ENCODE assay signal across 19 mouse cellular contexts in genomic region chr10:8856942-8857341, GRCm38 (mm10). TPM values are rescaled to one million over a fixed set of nuclear protein-coding genes. Genes with fewer than 3 reads are reported as not detected.
DNase-seq lines count a peak whose midpoint lies in the region; ATAC-seq and TF ChIP-seq lines count a peak whose summit lies in the region.
"Had no signal": no experiment of that assay in that cellular context is flagged by ENCODE, and none has a peak within 500 bp of the region (broad histone marks: within the 10 kb centered on the region; RNA-seq: fewer than 3 reads in every experiment).

No protein-coding gene starts in this region.

- H3K9ac ChIP-seq in liver, postnatal 0 days (replicated peaks), result no peak overlapping the region
- H3K9ac ChIP-seq: embryonic facial prominence, embryonic 12.5 days; forebrain, embryonic 13.5 days; forebrain, embryonic 15.5 days; forebrain, postnatal 0 days had no signal

- TF ChIP-seq EP300 in liver, postnatal 0 days (IDR thresholded peaks at IDR 0.05; ENCODE audit: low read depth), result no peak

- H3K4me3 ChIP-seq in layer of hippocampus, adult 2 months, result no peak overlapping the region
- no peak overlapping the region for H3K4me3 ChIP-seq in liver, postnatal 0 days (ENCODE audit: low read depth, low read length)
- H3K4me3 ChIP-seq: embryonic facial prominence, embryonic 10.5 days; embryonic facial prominence, embryonic 12.5 days; forebrain, embryonic 13.5 days; forebrain, embryonic 15.5 days had no signal

- in situ Hi-C loops in Patski (cut with MboI; ENCODE audit: low pct_unique_long_range_greater_than_20kb), result no loop called here

- peak overlapping the region; percentile 28; the same call in 1 of the 2 replicates for H3K27ac ChIP-seq in layer of hippocampus, adult 2 months
- H3K27ac ChIP-seq in liver, postnatal 0 days (ENCODE audit: low read depth), result no peak overlapping the region
- H3K27ac ChIP-seq: embryonic facial prominence, embryonic 10.5 days; embryonic facial prominence, embryonic 12.5 days; forebrain, embryonic 13.5 days; forebrain, embryonic 15.5 days had no signal

- H3K9me3 ChIP-seq in liver, postnatal 0 days (ENCODE audit: low read length), result no peaks in the 10 kb centered on the region
- H3K9me3 ChIP-seq: embryonic facial prominence, embryonic 10.5 days; embryonic facial prominence, embryonic 12.5 days; forebrain, embryonic 13.5 days; forebrain, embryonic 15.5 days had no signal

- 76% methylated on average over 2 of the region's 2 CpGs for WGBS in liver, postnatal 0 days (ENCODE audit: insufficient replicate concordance)

- no peaks in the 10 kb centered on the region for H3K27me3 ChIP-seq in Patski
- no peaks in the 10 kb centered on the region for H3K27me3 ChIP-seq in liver, postnatal 0 days (ENCODE audit: insufficient read depth, low read length)
- H3K27me3 ChIP-seq: embryonic facial prominence, embryonic 12.5 days; forebrain, embryonic 13.5 days; forebrain, embryonic 15.5 days had no signal

- POLR2A ChIA-PET in Patski (lab: Charles Lee), result no interaction called here

- ATAC-seq in Patski, result peak; percentile 74
- no peak for ATAC-seq in liver, postnatal 0 days
- ATAC-seq: forebrain, embryonic 13.5 days; forebrain, embryonic 15.5 days; forebrain, postnatal 0 days had no signal

- no peak overlapping the region for H3K4me2 ChIP-seq in liver, postnatal 0 days (ENCODE audit: low read depth, low read length)
- H3K4me2 ChIP-seq: embryonic facial prominence, embryonic 12.5 days; forebrain, embryonic 13.5 days; forebrain, embryonic 15.5 days had no signal

- DNase-seq in layer of hippocampus, adult 2 months (ENCODE audit: low spot score in 2 of 2), result peak in 1 of 2 experiments; percentile 12
- DNase-seq in layer of hippocampus, adult 8-10 months (ENCODE audit: low spot score in 2 of 2), result no peak
- DNase-seq in Patski (ENCODE audit: low read depth, low spot score), result peak; percentile 27
- DNase-seq in liver, postnatal 0 days, result no peak
- DNase-seq in heart, adult 18-20 months, result no peak
- DNase-seq: adrenal gland, adult 2 months; adrenal gland, postnatal 10 days; adrenal gland, postnatal 25 days; cerebellum, adult 11-12 months; cerebellum, adult 2 months; cerebellum, adult 9-10 months; cerebellum, postnatal 10 days; cerebellum, postnatal 25 days; forebrain, postnatal 0 days had no signal

- no peaks in the 10 kb centered on the region; the same call in 1 of the 2 replicates for H3K4me1 ChIP-seq in liver, postnatal 0 days (ENCODE audit: insufficient read depth)
- H3K4me1 ChIP-seq: forebrain, embryonic 13.5 days; forebrain, embryonic 15.5 days had no signal

- CTCF ChIA-PET in Patski (lab: Charles Lee), result interaction anchor here (1.2 kb wide), 1 partner anchor 15 kb away, joined by 3 read pairs; no protein-coding TSS in a partner anchor

- TF ChIP-seq CTCF in layer of hippocampus, adult 2 months (conservative IDR thresholded peaks at IDR 0.05), result no peak
- TF ChIP-seq CTCF in Patski (IDR thresholded peaks at IDR 0.05), result no peak
- no peak for TF ChIP-seq CTCF in liver, postnatal 0 days (IDR thresholded peaks at IDR 0.05; ENCODE audit: low read depth)

- no peaks in the 10 kb centered on the region for H3K36me3 ChIP-seq in liver, postnatal 0 days (replicated peaks; ENCODE audit: insufficient read depth, low read length)
- H3K36me3 ChIP-seq: embryonic facial prominence, embryonic 12.5 days; forebrain, embryonic 15.5 days had no signal

RNA-seq across cellular contexts. Expression of gene Sash1, which starts 28.9 kb away (rescaled TPM):
- 10 to 100 TPM; 75.7 to 86.0 TPM for total RNA-seq in layer of hippocampus, adult 2 months (2021)
- total RNA-seq in layer of hippocampus, adult 8-10 months (2022), result 10 to 100 TPM; 74.5 to 87.6 (median 77.0) TPM
- 86.3 TPM for polyA plus RNA-seq in Patski (2021)
- polyA plus RNA-seq in liver, postnatal 0 days (2015; fragmentation: Nextera tagmentation; extraction: Ambion mirVana), result 1.9 and 2.2 TPM in 2 replicates
- total RNA-seq in heart, adult 18-20 months (2021), result 10 to 100 TPM; 29.7 to 31.8 TPM
- total RNA-seq: MEL had no signal
